Mouse (Mus musculus) frontal cortex, postnatal 10 days (tissue): Measurements from ENCODE around the gene Sub1.

Source experiments
- DNase-seq, 2 experiments: peaks; one replicate each; pipeline ENCODE4 v3.0.0; 2022; ENCODE audit warnings: low spot score in 2 of 2, mixed read lengths in 1 of 2

The Sub1 gene

DNA sequence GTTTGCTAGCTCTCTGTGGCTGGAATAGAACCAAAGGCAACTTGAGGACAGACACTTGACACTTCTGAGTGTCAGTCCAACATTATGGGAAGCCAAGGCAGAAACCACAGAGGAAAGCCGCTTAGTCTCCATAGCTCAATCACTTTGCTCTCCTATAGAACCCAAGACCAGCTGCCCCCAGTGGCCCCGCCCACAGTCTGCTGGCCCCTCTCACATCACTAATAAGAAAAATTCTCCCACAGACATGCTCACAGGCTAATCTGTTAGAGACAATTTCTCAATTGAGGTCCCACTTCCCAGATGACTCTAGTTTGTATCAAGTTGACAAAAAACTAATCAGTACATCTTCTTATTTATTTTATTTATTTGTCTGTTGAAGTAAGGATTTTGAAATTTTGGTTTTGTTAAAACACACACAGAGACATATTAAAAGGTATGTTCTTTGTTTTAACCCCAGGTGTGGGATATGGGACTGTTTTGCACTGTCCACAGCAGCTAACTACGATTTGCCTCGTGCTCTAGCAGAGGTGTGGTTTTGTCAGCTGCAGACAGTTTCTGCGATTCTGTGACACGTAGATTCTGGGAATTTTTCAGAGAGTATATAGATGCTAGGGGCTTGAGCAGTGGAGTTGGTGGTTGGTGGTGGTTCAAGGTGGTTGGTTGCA is 16.9 kb upstream of the Sub1 start:
- no peak for DNase-seq

DNA sequence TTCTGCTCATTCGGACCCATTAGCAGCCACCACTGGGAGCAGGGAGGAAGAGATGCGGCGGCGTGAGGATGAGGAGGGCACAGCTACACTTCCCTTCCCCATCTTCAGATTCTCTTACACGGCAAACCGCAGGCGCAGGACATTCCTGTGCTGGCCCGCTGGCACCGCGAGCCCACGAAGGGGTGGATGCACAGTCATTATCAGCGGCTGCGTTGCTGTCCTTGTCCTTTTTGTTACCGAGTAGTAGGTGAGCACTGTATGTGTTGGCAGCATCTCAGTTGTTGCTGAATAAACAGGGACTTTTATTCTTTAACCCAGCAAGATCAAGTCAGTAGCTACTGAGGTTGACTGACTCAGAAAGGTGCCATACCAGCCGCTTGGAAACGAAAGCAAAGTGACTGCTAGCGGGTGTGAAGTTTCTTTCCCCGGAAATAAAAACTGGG is 13.8 kb upstream of the Sub1 start:
- DNase-seq: no peak

DNA sequence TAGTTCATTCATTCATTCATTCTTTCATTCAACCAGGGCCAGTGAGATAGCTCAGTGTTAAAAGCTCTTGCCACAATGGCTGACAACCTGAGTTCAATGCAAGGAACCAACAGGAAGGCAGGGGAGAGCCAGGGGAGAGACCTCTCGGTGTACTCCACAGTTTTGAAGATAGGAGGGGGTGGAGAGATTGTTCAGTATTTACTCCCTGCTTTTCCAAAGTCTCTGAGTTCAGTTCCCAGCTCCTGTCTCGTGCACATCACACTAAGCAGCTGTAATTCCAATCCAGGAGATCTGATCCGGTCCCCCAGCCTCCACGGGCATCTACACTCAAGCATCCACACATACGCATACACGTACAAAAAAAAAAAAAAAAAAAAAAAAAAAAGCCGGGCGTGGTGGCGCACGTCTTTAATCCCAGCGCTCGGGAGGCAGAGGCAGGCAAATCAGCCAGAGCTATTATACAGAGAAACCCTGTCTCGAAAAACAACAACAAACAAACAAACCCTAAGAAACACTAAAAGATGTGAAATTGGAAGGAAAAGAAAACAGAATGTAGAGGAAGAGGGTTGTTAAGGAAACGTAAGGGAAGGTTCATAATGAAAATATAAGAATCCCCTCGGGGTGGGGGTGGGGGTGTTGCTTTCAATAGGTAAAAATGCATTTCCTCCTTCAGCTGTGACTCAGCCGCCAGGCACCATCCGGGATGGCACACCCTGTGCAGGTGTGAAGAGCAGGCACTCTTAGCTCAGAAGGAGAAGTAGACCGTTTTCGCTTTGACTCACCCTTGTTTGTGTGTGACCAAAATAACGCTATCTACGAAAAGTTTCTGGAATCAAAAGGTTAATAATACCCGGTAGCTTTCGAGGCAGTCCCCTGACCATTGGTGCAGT is 13.2 kb upstream of the Sub1 start:
- DNase-seq: no peak

DNA sequence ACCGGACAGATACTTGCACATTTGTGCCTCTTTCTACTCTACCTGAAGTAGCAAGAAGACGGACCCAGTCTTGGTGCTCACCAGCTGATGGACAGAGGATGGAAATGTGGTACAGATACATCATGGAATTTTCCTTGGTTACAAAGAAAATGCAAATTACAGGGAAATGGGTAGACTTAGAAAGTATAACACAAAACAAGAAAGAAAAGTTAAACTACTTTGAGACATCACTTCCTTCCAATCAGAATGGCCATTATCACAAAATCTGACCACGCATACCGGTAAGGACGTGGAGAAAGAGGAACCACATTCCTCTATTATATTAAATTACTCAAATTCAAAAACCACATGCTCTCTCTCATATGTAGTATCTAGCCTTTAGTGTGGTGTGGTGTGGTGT is 12.1 kb upstream of the Sub1 start:
- no peak for DNase-seq

DNA sequence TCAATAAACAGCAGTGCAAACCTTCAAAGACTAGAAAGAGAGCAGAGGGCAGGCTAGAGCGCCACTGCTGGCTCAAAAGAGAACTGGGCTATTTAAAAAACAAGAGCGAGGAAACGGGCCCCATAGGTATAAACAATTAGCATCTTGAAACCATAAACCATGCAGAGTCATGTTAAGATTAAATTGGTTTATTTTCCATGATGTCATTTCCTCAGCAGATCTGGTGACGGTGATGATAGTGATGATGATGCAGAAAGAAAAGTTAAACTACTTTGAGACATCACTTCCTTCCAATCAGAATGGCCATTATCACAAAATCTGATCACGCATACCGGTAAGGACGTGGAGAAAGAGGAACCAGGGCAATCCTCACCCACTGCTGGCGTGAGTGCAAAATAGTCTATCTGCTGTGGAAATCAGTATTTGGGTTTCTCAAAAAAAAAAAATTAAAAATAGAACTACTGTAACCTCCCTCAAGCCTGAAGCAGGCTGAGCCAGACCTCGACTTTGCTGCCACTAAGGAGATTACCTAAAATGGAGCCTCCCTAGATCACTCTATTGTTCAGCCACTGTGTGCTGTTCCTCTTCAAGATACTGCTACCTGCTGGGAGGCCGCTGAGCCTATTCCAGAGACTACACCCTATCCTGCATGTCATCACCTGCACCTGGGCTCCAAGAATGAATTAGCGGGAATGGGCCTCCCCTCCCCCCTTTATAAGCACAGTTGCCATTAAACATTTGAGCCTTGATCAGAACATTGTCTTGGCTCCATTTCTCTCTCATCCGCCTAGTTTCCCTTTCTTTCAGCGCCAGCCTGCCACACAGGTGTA is 11.4 kb upstream of the Sub1 start:
- no peak for DNase-seq

DNA sequence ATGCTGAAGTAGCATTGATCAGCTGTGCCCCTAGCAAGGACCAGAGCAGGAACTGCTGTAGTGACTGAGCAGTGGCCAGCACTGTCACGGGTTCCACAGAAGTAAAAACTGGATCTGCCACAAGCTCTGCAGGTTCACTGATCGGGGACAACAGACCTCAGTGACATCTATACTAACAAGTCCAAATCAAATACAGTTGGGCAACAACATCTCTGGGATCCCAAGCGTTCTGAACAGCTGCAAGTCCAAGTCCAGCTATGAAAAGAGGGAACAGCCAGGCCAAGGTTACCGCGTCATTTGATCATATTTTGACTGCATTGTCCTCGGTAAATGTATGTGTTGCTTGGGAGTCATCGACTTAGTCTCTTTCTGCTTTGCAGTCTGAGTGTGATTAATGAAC is 10.6 kb upstream of the Sub1 start:
- no peak for DNase-seq

DNA sequence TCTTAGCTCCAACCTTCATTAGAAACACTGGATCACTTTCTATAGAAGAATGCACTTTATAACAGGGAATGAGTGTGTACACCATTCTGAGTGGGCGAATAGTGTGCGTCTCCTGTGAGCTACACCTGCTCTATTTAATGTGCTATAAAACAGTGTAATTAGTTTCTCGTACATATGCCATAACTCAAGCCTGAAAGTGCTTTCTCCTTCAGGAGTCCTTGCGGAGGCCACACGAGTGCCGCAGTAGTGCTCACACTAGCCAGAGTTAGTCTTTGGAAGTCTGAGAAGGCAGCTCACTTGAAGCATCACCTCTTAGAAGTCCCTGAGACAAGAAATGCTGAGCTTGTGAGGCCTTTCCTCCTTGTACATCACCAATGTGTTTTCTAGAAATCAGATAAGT is 9.4 kb upstream of the Sub1 start:
- DNase-seq: no peak

DNA sequence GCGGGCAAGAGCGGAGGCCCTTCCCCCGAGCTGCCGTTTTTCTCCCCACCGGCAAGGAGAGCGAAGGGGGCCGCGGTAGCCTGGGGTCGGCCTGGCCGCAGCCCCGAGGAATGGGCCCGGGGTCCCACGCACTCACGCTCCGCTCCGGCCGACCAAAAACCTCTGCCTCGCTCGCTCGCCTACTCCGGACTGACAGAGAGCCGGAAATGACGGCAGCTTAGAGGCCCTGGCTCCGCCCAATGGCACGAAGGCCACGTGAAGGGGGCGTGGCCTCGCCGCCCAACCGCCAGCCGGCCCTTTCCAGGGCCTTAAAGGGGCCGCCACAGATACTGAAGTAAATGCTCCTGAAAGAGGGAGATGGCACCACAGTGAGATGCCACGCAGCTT is 975 bp downstream of the Sub1 start:
- DNase-seq: peak; percentile 91 to 94

DNA sequence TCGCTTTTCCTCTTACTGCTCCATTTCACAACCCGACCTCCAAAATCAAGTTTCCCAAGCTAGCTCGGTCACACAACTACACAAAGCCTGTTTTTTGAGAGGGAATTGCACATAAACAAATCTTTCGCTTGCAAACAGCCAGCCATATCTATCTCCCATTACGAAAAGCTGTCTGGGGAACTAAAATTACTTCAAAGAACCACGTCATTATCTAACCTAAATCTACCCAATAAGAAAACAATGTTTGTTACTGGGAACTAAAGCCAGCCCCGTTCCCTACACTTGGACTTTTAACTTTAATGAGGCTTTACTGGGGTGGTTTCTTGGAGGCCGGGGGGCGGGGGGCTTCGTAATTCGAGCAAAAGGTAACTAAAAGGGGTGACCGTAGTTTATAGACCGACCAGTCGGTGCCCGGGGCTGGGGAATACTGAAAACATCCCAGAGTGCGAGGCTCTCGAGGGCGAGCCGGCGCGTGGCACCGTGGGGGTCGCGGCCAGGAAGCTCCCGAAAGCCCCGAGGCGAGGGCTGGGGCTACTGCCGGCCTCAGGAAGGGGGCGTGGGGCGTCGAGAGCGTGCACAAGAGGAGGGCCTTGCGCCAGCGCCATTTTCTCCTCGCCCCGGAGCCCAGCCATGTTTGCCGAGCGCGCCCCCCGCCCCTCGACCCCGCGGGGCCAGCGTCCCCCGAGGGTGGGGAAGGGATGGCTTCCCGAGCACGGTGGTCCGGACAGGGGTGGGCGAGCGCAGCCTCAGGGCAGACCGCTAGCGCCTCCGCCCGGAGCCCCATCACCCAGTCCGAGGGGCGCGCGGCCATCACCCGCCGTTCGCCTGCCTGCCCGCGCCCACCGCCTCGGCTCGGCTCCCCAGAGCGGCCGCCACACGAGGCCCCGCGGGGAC is 1.6 kb downstream of the Sub1 start:
- peak; percentile 28 to 63 for DNase-seq

DNA sequence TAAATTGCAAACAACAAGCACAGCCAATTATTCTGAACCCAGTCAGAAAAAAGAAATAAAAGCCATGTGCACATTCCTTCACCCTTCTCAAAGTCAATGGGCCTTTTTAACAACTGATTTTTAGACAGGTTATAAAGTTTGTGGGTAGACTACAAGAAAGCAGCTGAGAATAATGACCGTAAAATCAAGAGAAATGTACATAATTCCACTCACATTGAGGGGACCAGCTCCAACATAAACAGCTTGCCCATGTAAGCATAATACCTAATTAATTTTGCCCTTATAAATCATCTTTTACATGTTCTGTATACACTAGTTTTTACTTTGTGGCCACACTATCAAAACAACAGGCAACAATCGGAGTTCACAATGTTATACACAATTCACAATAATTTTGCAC is 2.8 kb downstream of the Sub1 start:
- no peak for DNase-seq

DNA sequence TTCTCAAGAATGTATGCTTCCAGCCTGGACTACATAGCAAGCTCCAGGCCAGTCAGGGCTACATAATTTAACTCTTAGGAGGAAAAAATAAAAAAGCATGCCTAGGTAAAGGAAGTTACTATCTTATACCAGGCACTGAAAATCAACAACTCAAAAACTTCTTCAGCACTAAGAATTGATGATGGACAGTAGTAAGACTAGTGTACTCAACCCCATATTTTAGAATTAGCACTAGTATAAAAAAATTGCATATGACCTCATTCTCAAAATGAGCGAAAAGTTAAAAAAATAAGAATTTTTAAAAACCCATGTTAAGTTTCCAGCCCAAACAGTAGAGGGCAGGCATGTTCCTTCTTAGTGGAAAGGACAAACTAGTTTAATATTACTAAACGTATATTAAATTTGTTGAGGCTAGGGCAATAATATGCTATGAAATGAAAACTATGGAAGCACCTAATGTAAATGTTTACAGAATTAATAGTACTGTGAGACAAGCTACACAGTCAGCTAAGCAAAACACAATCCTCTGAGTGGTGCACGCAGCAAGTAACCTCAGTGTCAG is 5.2 kb downstream of the Sub1 start:
- DNase-seq: no peak

DNA sequence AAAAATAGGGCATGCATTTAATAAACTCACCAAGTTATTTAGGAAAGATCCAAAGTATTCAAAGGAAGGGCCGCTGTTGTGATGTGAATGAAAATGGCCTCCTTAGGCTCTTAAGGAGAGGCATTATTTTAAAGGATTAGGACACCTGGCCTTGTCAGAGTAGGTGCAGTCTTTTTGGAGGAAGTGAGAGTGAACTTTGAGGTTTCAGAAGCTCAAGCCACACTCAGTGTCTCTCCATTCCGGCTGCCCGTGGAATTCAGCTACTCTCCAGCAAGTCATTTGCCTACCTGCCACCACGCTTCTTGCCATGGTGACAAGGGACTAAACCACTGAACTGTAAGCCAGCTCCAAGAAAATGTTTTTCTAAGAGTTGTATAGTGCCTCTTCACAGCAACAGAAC is 8.2 kb downstream of the Sub1 start:
- no peak for DNase-seq

DNA sequence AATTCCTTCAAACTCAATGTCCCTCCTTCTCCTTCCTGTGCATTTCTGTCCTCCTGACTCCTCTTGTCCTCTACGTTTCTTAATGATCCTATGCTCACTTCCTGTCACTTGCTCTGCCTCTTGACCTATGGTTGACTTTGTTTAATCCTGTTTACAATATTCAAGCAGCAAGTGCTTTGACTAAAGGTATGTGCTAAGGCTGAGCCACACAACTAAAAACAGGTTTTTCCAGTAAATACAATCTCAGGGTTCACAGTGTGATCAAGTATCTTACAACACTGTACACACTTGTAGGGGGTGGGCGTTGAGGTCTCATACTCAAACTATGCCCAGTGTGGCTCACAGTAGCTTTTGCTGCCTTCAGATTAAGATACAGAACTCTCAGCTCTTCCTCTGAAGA is 8.9 kb downstream of the Sub1 start:
- no peak for DNase-seq

DNA sequence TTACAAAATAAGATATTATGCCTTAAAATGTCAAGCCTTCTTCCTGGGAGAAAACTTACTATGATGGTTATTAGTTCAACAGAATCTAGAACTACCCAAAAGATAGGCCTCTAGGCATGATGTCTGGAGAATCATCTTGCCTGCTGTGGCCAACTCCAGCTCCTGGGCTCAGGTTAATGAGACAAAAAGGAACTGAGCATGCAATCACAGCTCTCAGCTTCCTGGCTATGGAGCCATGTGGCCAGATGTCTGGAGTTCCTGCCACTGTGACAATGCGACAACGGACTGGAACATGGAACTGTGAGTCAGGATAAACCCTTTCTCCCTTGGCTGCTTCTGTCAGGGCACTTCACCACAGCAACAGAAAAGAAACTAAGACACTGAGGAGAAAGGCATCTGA is 14.8 kb downstream of the Sub1 start:
- no peak for DNase-seq

DNA sequence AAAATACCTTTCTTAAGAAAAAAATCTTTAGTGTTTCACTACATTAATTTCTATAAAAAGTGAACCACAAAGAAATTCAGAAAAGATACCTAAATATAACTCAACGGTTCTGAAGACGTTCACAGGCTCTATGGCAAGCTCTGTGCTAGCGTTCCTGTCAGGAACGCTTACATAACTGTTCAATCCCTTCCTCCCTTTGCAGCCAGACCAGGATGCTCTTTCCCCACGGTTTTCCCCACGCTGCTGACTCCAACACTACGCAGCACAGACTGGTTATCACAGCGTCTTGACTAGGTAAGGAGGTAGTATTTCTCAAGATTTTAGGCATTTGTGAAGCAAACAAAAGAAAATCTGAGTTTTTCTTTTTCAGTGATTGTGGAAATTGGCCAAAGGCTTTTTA is 15.3 kb downstream of the Sub1 start:
- DNase-seq: no peak

DNA sequence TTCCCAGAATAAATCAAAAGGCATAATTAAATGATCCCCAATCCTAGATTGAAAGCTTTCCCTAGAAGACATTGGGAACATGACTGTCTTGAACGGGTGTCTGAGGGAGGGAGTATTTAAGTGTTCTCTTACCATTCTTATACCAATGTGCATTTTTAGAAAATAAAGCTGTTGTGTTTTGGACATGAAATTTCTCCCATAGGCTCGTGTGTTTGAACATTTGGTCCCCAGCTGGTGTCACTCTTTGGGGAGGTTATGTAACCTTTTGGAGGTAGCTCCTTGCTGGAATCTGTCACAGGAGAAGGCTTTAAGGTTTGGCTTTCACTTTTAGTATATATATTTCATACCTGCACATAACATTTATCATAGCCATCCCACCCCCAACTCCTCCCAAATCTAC is 18.6 kb downstream of the Sub1 start:
- DNase-seq: no peak

DNA sequence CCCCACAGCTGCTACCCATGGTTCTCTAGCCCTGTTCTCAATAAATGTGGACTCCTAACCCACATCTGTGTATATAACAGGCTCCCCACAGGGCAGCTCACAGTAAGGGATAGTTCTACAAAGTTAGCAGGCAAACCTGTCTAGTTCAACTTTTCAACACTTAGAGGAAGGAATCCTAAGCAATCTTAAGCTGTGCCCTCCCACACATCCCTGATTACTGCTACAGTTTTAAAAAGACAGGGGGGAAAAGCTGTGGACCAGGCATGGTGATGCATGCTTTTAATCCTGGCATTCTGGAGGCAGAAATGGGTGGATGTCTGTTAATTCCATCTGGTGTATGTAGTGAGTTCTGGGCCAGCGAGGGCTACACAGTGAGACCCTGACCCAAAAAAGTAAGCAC is 19.7 kb downstream of the Sub1 start:
- DNase-seq: no peak

DNA sequence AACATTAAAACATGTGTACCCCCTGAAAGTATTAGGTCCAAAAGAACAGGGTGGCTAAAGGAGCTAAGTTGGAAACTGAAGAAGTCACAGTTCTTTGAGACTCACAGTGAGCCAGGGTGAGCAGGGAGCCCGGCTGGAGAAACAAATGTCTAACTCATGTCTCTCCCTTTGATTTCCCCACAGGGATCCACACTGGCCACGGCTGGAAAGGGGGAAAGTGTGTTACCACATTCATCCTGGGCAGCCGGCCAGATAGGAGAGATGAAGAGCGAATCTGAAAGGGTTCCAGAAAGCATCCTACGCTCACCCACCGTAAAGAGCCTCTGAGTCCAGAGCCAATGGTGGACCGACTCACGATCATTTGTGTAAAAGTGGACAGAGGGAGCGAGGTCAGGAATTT is 20.9 kb downstream of the Sub1 start:
- no peak for DNase-seq

DNA sequence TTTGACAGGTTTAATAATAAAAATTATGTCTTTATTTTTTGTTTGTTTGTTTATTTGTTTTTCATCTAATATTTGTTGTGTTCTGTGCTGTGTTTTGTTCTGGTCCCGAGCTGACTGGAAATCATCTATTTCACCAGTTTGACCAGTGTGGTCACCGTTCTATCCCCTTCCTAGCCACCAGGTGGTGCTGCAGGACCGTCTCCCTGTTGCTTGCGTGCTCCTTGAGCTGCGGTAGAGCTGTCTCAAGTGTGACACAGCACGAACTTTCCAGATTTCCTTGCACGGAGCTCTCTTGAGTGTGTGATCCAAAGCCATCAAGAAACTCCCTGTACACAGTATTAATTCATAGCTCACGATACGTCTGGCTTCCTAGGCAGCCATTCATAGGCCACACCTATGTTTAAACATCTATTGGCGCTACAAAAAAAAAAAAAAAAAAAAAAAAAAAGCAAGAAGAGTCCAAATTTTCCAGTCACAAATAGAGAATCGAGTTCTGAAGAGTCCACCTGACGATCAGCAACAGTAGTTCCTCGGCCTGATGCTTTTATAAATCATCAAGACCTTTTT is 24.8 kb downstream of the Sub1 start:
- peak in 1 of 2 experiments; percentile 80 for DNase-seq

DNA sequence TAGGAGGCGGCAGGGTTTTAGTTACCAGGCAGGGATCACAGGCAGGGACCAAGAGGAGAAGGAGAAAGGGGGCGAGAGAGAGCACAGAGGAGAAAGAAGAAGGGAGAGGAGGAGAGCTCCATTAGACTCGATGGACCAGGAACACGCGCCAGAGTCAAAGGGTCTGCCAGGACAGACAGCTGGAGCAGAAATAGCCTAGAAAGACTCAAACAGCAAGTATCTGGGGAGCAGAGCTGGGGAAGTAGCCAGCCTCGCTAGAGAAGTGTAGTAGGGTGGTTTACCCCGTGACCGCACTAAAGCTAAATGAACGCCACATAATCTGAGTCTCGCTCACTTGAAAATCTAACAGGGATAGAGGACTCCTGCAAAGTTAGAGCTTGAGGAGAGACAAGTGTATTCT is 26.2 kb downstream of the Sub1 start:
- DNase-seq: no peak

DNA sequence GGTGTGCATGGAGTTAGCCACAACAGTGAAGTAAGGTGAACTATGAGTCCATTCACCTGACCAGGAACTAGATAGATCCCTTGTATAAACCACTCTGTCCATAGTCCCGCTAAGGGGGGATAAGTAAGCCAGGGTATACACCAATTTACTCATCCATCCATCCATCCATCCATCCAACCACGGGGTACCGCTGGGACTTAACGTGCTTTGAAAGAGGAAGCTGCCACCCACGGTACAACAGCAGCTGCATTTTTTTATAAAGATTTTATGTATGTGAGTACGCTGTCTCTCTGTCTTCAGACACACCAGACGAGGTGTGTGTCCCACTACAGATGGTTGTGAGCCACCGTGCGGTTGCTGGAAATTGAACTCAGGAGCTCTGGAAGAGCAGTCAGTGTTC is 27.9 kb downstream of the Sub1 start:
- DNase-seq: no peak
